Mouse (Mus musculus): ENCODE data around the gene Mitd1. TPM values are rescaled to one million over a fixed set of nuclear protein-coding genes. Genes with fewer than 3 reads are reported as not detected.

Mitd1 gene
- total RNA-seq (2014; fragmentation: Nextera tagmentation) (51.3 and 68.6 TPM in 2 replicates), total RNA-seq (2017) (112 and 115 TPM in 2 replicates), polyA plus RNA-seq (2012) (5.5 and 8.6 TPM in 2 replicates)

DNA sequence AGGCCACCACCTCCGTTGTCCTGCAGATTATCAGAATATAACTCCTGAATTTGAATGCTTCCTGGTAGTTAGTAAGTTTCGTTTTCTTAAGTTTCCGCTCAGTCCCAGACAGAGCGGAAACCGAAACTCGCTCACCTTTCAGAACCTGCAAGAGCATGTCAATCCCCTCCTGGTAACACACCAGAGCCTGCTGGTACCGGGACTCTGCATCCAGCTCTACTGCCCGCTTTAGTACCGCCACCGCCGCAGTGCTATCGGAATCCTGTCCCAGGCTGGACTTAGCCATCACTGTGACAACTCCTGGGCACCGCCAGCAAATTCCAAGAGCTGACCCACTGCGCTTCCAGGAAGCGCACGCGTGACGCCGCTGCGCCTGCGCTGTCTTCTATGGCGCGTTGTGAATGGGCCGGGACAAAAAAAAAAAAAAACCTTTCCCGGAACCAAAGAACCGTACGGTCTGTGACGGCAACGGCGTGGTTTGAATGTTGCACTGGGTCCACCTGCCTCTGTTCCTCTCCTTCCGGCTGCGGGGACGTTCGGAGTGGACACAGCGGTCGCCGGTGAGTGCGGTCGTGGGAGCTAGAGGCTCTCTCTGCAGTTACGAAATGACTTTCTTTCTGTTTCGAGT lies at the start of gene Mitd1, which contains the start of gene Mrpl30:
Mitd1 (minus strand) TSS at position 387 of the 628 bp plus-strand sequence.
Mrpl30 (plus strand) TSS at position 453 of the 628 bp plus-strand sequence.
- H3K9me3 ChIP-seq (replicated peaks) = no peaks in the 10 kb centered on the region
- DNase-seq (ENCODE audit: low spot score) (peak; percentile 83), ATAC-seq (ENCODE audit: extremely low read depth, insufficient number of reproducible peaks, low FRiP score, poor library complexity, severe bottlenecking) (peak; percentile 84)
- H3K4me3 ChIP-seq (ENCODE audit: low read depth, low read length) = peak within 1 kb of the TSS; percentile 77
- peaks cover 55% of the 10 kb centered on the region for H3K4me1 ChIP-seq (ENCODE audit: insufficient read depth, low read depth, low read length)
- peaks cover 71% of the 10 kb centered on the region for H3K36me3 ChIP-seq (replicated peaks)
- TF ChIP-seq GATA2 (IDR thresholded peaks at IDR 0.05; ENCODE audit: borderline replicate concordance, low read depth, low read length) = no peak
- no peak for TF ChIP-seq POLR2AphosphoS5 (IDR thresholded peaks at IDR 0.05; ENCODE audit: insufficient replicate concordance, low read depth, low read length)
- no peak for TF ChIP-seq CTCF (IDR thresholded peaks at IDR 0.05; ENCODE audit: low read depth, low read length)
- no peak for TF ChIP-seq GATA1 (IDR thresholded peaks at IDR 0.05; ENCODE audit: borderline replicate concordance, low read length)
- TF ChIP-seq TAL1 (conservative IDR thresholded peaks at IDR 0.05; ENCODE audit: low read depth, low read length) = no peak
- H3K27me3 ChIP-seq (ENCODE audit: insufficient read depth, low read length) = no peaks in the 10 kb centered on the region

DNA sequence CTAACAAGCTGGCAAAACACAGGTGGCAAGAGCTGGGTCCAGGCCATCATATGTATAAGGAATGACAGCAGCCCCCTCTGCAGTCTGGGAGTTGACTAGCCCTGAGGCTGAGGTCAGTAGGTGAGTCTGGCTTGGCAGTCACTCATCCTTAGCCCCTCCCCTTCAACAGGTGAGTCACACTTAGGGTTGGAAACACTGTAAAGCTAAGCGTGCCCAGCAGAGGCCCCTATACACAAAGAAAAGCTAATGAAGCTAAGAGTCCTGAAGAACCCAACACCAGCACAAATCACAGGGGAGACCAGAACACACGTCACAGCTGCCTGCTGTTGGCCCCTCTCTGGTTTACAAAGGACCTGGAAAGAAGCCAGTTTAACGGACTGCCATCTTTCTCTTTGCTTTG lies 41.6 kb upstream of the Mitd1 start:
- Histone ChIP-seq H3K9me3 (replicated peaks) (0 out of 2 replicates have a peak, but pooled peaks cover 3% of the 10 kb centered on the region), H3K27me3 (ENCODE audit: insufficient read depth, low read length) (peaks cover 14% of the 10 kb centered on the region), H3K36me3 (replicated peaks) (no peaks in the 10 kb centered on the region), H3K4me3 (ENCODE audit: low read depth, low read length) (no peak overlapping the region), H3K4me1 (ENCODE audit: insufficient read depth, low read depth, low read length) (no peaks in the 10 kb centered on the region)
- no peak for DNase-seq (ENCODE audit: low spot score)
- TF ChIP-seq GATA1 (IDR thresholded peaks at IDR 0.05; ENCODE audit: borderline replicate concordance, low read length) (no peak), TAL1 (conservative IDR thresholded peaks at IDR 0.05; ENCODE audit: low read depth, low read length) (no peak), CTCF (IDR thresholded peaks at IDR 0.05; ENCODE audit: low read depth, low read length) (no peak), POLR2AphosphoS5 (IDR thresholded peaks at IDR 0.05; ENCODE audit: insufficient replicate concordance, low read depth, low read length) (no peak), GATA2 (IDR thresholded peaks at IDR 0.05; ENCODE audit: borderline replicate concordance, low read depth, low read length) (no peak)
- ATAC-seq (ENCODE audit: extremely low read depth, insufficient number of reproducible peaks, low FRiP score, poor library complexity, severe bottlenecking) = no peak

GRCm38 (mm10) chr1:37925971-37926370 lies 35.8 kb upstream of the Mitd1 start:
- H3K4me3 ChIP-seq (ENCODE audit: low read depth, low read length) = no peak overlapping the region
- no peak for TF ChIP-seq TAL1 (conservative IDR thresholded peaks at IDR 0.05; ENCODE audit: low read depth, low read length)
- no peak for TF ChIP-seq CTCF (IDR thresholded peaks at IDR 0.05; ENCODE audit: low read depth, low read length)
- no peak for TF ChIP-seq GATA1 (IDR thresholded peaks at IDR 0.05; ENCODE audit: borderline replicate concordance, low read length)
- TF ChIP-seq POLR2AphosphoS5 (IDR thresholded peaks at IDR 0.05; ENCODE audit: insufficient replicate concordance, low read depth, low read length) = no peak
- no peak for TF ChIP-seq GATA2 (IDR thresholded peaks at IDR 0.05; ENCODE audit: borderline replicate concordance, low read depth, low read length)
- DNase-seq (ENCODE audit: low spot score) (no peak), ATAC-seq (ENCODE audit: extremely low read depth, insufficient number of reproducible peaks, low FRiP score, poor library complexity, severe bottlenecking) (no peak)
- H3K4me1 ChIP-seq (ENCODE audit: insufficient read depth, low read depth, low read length) = no peaks in the 10 kb centered on the region; the same call in 1 of the 2 replicates
- H3K9me3 ChIP-seq (replicated peaks) = no peaks in the 10 kb centered on the region
- peaks cover 24% of the 10 kb centered on the region for H3K27me3 ChIP-seq (ENCODE audit: insufficient read depth, low read length)
- H3K36me3 ChIP-seq (replicated peaks) = no peaks in the 10 kb centered on the region

DNA sequence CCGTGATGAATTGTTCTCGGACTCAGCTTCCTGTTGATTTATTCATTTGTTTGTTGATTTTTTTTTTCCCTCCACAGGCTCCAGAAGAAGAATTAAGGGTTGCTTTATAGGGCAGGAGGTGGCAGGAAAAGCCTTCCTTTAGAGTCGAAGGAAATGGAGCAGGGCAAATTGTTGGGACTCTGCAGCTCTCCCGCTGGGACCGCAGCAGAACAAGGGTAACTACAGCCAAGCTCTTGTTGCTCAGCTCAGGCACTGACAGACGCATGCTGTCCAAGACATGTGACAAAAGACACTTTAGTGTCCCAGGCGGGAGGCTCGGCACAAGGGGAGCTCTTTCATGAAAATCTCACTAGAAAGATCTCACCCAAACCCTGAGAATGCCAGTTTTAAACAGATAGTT lies 32.3 kb upstream of the Mitd1 start:
- ATAC-seq (ENCODE audit: extremely low read depth, insufficient number of reproducible peaks, low FRiP score, poor library complexity, severe bottlenecking) = no peak
- no peak for DNase-seq (ENCODE audit: low spot score)

DNA sequence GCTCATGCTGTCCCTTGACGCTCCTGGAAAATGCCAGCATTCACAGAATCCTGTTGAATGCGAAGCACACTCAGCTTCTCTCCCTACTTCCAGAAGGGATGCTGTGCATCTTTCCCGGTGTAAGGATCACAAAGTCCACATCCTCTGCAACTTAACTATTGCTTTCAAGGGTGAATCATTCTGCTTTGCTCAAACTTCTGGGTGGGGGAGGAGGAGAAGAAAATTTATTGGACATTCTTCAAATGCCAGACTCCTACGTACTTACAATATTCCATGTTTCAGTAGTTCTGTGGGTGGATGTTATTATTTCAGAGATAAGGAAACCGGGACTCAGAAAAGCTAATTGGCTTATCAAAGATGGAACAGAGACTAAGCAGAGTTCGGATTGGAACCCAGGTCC lies 27.9 kb upstream of the Mitd1 start:
- peaks cover 43% of the 10 kb centered on the region for H3K27me3 ChIP-seq (ENCODE audit: insufficient read depth, low read length)
- H3K9me3 ChIP-seq (replicated peaks) = no peaks in the 10 kb centered on the region
- TF ChIP-seq GATA2 (IDR thresholded peaks at IDR 0.05; ENCODE audit: borderline replicate concordance, low read depth, low read length) (no peak), TAL1 (conservative IDR thresholded peaks at IDR 0.05; ENCODE audit: low read depth, low read length) (no peak), GATA1 (IDR thresholded peaks at IDR 0.05; ENCODE audit: borderline replicate concordance, low read length) (no peak), POLR2AphosphoS5 (IDR thresholded peaks at IDR 0.05; ENCODE audit: insufficient replicate concordance, low read depth, low read length) (no peak), CTCF (IDR thresholded peaks at IDR 0.05; ENCODE audit: low read depth, low read length) (no peak)
- ATAC-seq (ENCODE audit: extremely low read depth, insufficient number of reproducible peaks, low FRiP score, poor library complexity, severe bottlenecking) (no peak), DNase-seq (ENCODE audit: low spot score) (no peak)
- H3K4me3 ChIP-seq (ENCODE audit: low read depth, low read length) = no peak overlapping the region
- H3K4me1 ChIP-seq (ENCODE audit: insufficient read depth, low read depth, low read length) = no peaks in the 10 kb centered on the region
- H3K36me3 ChIP-seq (replicated peaks) = no peaks in the 10 kb centered on the region

More for the DNA sequence above, 32.3 kb upstream of the Mitd1 start:
- no peaks in the 10 kb centered on the region for H3K36me3 ChIP-seq (replicated peaks)
- no peaks in the 10 kb centered on the region for H3K9me3 ChIP-seq (replicated peaks)
- no peaks in the 10 kb centered on the region; the same call in 1 of the 2 replicates for H3K4me1 ChIP-seq (ENCODE audit: insufficient read depth, low read depth, low read length)
- peaks cover 32% of the 10 kb centered on the region for H3K27me3 ChIP-seq (ENCODE audit: insufficient read depth, low read length)
- no peak overlapping the region for H3K4me3 ChIP-seq (ENCODE audit: low read depth, low read length)
- TF ChIP-seq GATA2 (IDR thresholded peaks at IDR 0.05; ENCODE audit: borderline replicate concordance, low read depth, low read length) (no peak), TAL1 (conservative IDR thresholded peaks at IDR 0.05; ENCODE audit: low read depth, low read length) (no peak), POLR2AphosphoS5 (IDR thresholded peaks at IDR 0.05; ENCODE audit: insufficient replicate concordance, low read depth, low read length) (no peak), GATA1 (IDR thresholded peaks at IDR 0.05; ENCODE audit: borderline replicate concordance, low read length) (no peak), CTCF (IDR thresholded peaks at IDR 0.05; ENCODE audit: low read depth, low read length) (no peak)

DNA sequence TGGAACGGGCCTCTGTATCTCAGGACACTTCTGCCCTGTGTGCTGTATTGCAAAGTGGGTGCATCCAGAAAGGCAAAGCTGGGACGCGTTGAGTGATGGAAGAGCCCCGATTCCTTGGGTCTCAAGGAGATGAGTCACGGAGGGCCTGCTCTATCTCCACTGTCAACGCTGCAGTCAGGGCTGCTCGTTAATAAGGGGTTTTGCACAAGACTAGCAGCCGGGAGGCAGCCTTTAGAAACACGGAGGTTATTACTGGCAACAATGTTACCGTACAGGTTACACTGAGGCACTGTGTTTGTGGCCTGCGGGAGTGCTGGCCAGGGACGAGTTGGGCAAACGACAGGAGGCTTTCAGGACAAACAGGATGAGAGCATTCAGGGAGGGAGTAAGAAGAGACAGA lies 27.5 kb upstream of the Mitd1 start:
- no peaks in the 10 kb centered on the region for H3K4me1 ChIP-seq (ENCODE audit: insufficient read depth, low read depth, low read length)
- TF ChIP-seq TAL1 (conservative IDR thresholded peaks at IDR 0.05; ENCODE audit: low read depth, low read length) (no peak), GATA2 (IDR thresholded peaks at IDR 0.05; ENCODE audit: borderline replicate concordance, low read depth, low read length) (no peak), GATA1 (IDR thresholded peaks at IDR 0.05; ENCODE audit: borderline replicate concordance, low read length) (no peak), CTCF (IDR thresholded peaks at IDR 0.05; ENCODE audit: low read depth, low read length) (no peak), POLR2AphosphoS5 (IDR thresholded peaks at IDR 0.05; ENCODE audit: insufficient replicate concordance, low read depth, low read length) (no peak)
- ATAC-seq (ENCODE audit: extremely low read depth, insufficient number of reproducible peaks, low FRiP score, poor library complexity, severe bottlenecking) = no peak
- H3K9me3 ChIP-seq (replicated peaks) = no peaks in the 10 kb centered on the region
- no peaks in the 10 kb centered on the region for H3K36me3 ChIP-seq (replicated peaks)
- H3K27me3 ChIP-seq (ENCODE audit: insufficient read depth, low read length) = peaks cover 42% of the 10 kb centered on the region
- no peak overlapping the region for H3K4me3 ChIP-seq (ENCODE audit: low read depth, low read length)
- DNase-seq (ENCODE audit: low spot score) = no peak
